Mouse (Mus musculus): ENCODE measurements around the gene Peli2. TPM values are rescaled to one million over a fixed set of nuclear protein-coding genes. Genes with fewer than 3 reads are reported as not detected.

Gene Peli2
- polyA plus RNA-seq, 1 experiment from 2014 or later = 4.0 TPM

- no peak for ATAC-seq (replicated peaks; ENCODE audit: insufficient number of reproducible peaks, low FRiP score, low TSS enrichment)
- Histone ChIP-seq H3K27ac (ENCODE audit: low read depth, low read length) (no peak overlapping the region), H3K4me2 (no peak overlapping the region), H3K4me1 (ENCODE audit: control insufficient read depth, insufficient read depth, low read length) (peaks cover 3% of the 10 kb centered on the region), H3K4me3 (ENCODE audit: low read depth, low read length) (no peak overlapping the region), H3K36me3 (ENCODE audit: control insufficient read depth, insufficient read depth, low read length) (no peaks in the 10 kb centered on the region), H3K9ac (ENCODE audit: low read depth, low read length) (no peak overlapping the region), H3K27me3 (ENCODE audit: control insufficient read depth, insufficient read depth, low read length) (peaks cover 3% of the 10 kb centered on the region; the same call in 1 of the 2 replicates), H3K9me3 (replicated peaks; ENCODE audit: control insufficient read depth, low read length) (no peaks in the 10 kb centered on the region)
- 91% methylated on average over 11 of the region's 11 CpGs for WGBS (ENCODE audit: insufficient replicate concordance)
These were observed 92.2 kb downstream of the Peli2 start for GRCm38 (mm10) chr14:48212839-48213238.

- no peak overlapping the region for H3K9ac ChIP-seq (ENCODE audit: low read depth, low read length)
- peaks cover 3% of the 10 kb centered on the region; the same call in 1 of the 2 replicates for H3K27me3 ChIP-seq (ENCODE audit: control insufficient read depth, insufficient read depth, low read length)
- H3K4me1 ChIP-seq (ENCODE audit: control insufficient read depth, insufficient read depth, low read length) = no peaks in the 10 kb centered on the region
- no peaks in the 10 kb centered on the region for H3K36me3 ChIP-seq (ENCODE audit: control insufficient read depth, insufficient read depth, low read length)
- no peak for ATAC-seq (replicated peaks; ENCODE audit: insufficient number of reproducible peaks, low FRiP score, low TSS enrichment)
- H3K27ac ChIP-seq (ENCODE audit: low read depth, low read length) = no peak overlapping the region
- 85% methylated on average over 15 of the region's 15 CpGs for WGBS (ENCODE audit: insufficient replicate concordance)
- no peak overlapping the region for H3K4me3 ChIP-seq (ENCODE audit: low read depth, low read length)
- H3K9me3 ChIP-seq (replicated peaks; ENCODE audit: control insufficient read depth, low read length) = no peaks in the 10 kb centered on the region
- H3K4me2 ChIP-seq = no peak overlapping the region
These were observed 93.0 kb downstream of the Peli2 start for GRCm38 (mm10) chr14:48213593-48213992.

GRCm38 (mm10) chr14:48222051-48222450 lies 101.4 kb downstream of the Peli2 start:
- 87% methylated on average over 9 of the region's 9 CpGs for WGBS (ENCODE audit: insufficient replicate concordance)
- Histone ChIP-seq H3K9ac (ENCODE audit: low read depth, low read length) (no peak overlapping the region), H3K27ac (ENCODE audit: low read depth, low read length) (no peak overlapping the region), H3K9me3 (replicated peaks; ENCODE audit: control insufficient read depth, low read length) (no peaks in the 10 kb centered on the region), H3K4me2 (no peak overlapping the region), H3K27me3 (ENCODE audit: control insufficient read depth, insufficient read depth, low read length) (no peaks in the 10 kb centered on the region), H3K4me3 (ENCODE audit: low read depth, low read length) (no peak overlapping the region), H3K4me1 (ENCODE audit: control insufficient read depth, insufficient read depth, low read length) (peaks cover 4% of the 10 kb centered on the region), H3K36me3 (ENCODE audit: control insufficient read depth, insufficient read depth, low read length) (no peaks in the 10 kb centered on the region)
- no peak for ATAC-seq (replicated peaks; ENCODE audit: insufficient number of reproducible peaks, low FRiP score, low TSS enrichment)

DNA sequence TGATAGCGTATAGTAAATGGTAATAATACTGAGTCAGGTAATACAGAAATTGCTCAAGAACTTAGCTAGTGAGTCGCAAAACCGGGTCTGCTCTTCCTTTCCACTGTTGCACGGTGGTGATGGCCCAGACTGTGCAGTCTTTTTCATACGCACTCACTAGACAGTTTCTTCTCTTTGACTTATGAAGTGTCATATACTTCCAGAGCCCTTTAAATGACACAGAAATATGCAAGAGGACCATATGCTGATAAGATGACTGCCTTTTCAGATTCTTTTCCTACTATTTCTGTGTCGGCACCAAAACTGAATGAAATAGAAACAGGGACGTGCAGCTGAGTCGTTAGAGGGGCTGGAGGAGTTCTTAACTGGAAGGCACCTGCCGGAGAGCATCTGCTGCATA lies 102.1 kb downstream of the Peli2 start:
- H3K36me3 ChIP-seq (ENCODE audit: control insufficient read depth, insufficient read depth, low read length) = no peaks in the 10 kb centered on the region
- no peaks in the 10 kb centered on the region for H3K9me3 ChIP-seq (replicated peaks; ENCODE audit: control insufficient read depth, low read length)
- no peak for ATAC-seq (replicated peaks; ENCODE audit: insufficient number of reproducible peaks, low FRiP score, low TSS enrichment)
- H3K4me2 ChIP-seq = no peak overlapping the region
- no peaks in the 10 kb centered on the region for H3K27me3 ChIP-seq (ENCODE audit: control insufficient read depth, insufficient read depth, low read length)
- H3K27ac ChIP-seq (ENCODE audit: low read depth, low read length) = no peak overlapping the region
- 83% methylated on average over 9 of the region's 9 CpGs for WGBS (ENCODE audit: insufficient replicate concordance)
- H3K4me3 ChIP-seq (ENCODE audit: low read depth, low read length) = no peak overlapping the region
- no peak overlapping the region for H3K9ac ChIP-seq (ENCODE audit: low read depth, low read length)
- peaks cover 4% of the 10 kb centered on the region for H3K4me1 ChIP-seq (ENCODE audit: control insufficient read depth, insufficient read depth, low read length)

DNA sequence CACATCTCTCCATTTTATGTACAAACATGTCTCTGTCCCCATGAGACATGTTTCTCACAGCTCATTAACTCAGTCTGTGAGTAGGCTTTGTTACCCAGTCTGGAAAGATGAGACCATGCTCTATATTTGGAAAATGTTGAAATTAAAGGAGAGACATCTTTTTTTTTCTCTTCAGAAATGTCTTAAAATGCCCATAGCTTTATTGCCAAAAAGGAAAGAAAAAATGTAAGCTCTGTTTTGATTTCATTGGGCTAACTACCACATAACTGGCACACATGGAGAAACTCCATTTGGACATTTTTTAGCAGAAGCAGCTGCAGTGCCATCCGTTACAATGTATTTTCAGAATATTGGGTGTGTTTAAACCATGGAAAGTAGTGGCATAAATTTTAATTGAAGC lies 103.6 kb downstream of the Peli2 start:
- Histone ChIP-seq H3K36me3 (ENCODE audit: control insufficient read depth, insufficient read depth, low read length) (no peaks in the 10 kb centered on the region), H3K4me3 (ENCODE audit: low read depth, low read length) (no peak overlapping the region), H3K4me2 (no peak overlapping the region), H3K27ac (ENCODE audit: low read depth, low read length) (no peak overlapping the region), H3K27me3 (ENCODE audit: control insufficient read depth, insufficient read depth, low read length) (no peaks in the 10 kb centered on the region), H3K9me3 (replicated peaks; ENCODE audit: control insufficient read depth, low read length) (no peaks in the 10 kb centered on the region), H3K9ac (ENCODE audit: low read depth, low read length) (no peak overlapping the region), H3K4me1 (ENCODE audit: control insufficient read depth, insufficient read depth, low read length) (peaks cover 4% of the 10 kb centered on the region)
- ATAC-seq (replicated peaks; ENCODE audit: insufficient number of reproducible peaks, low FRiP score, low TSS enrichment) = no peak
- 87% methylated on average over 1 of the region's 1 CpGs for WGBS (ENCODE audit: insufficient replicate concordance)

DNA sequence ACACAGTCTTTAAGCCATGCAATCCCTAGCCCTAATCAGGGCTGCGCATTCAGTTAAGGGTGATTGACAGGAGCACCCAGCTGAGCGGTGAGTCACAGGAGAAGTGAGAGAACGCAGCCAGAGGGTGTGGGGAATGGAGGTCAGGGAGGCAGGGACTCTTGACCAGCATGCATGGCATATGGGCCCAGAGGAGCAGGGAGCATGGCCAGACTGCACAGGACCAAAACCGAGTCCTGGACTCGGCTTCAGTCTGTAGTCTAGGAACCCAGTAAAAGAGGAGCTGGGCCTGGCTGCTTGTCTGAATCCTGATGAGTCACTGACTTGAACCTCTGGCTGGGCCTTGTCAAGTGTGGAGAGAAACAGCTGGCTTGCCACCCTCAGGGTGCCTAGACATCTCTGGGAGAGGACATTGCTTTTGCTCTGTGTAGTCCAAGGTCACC lies 104.3 kb downstream of the Peli2 start:
- WGBS (ENCODE audit: insufficient replicate concordance) = 30% methylated on average over 5 of the region's 5 CpGs
- Histone ChIP-seq H3K27me3 (ENCODE audit: control insufficient read depth, insufficient read depth, low read length) (no peaks in the 10 kb centered on the region), H3K9ac (ENCODE audit: low read depth, low read length) (no peak overlapping the region), H3K4me2 (no peak overlapping the region), H3K4me1 (ENCODE audit: control insufficient read depth, insufficient read depth, low read length) (peaks cover 4% of the 10 kb centered on the region), H3K9me3 (replicated peaks; ENCODE audit: control insufficient read depth, low read length) (no peaks in the 10 kb centered on the region), H3K4me3 (ENCODE audit: low read depth, low read length) (no peak overlapping the region), H3K27ac (ENCODE audit: low read depth, low read length) (no peak overlapping the region), H3K36me3 (ENCODE audit: control insufficient read depth, insufficient read depth, low read length) (no peaks in the 10 kb centered on the region)
- ATAC-seq (replicated peaks; ENCODE audit: insufficient number of reproducible peaks, low FRiP score, low TSS enrichment) = no peak

DNA sequence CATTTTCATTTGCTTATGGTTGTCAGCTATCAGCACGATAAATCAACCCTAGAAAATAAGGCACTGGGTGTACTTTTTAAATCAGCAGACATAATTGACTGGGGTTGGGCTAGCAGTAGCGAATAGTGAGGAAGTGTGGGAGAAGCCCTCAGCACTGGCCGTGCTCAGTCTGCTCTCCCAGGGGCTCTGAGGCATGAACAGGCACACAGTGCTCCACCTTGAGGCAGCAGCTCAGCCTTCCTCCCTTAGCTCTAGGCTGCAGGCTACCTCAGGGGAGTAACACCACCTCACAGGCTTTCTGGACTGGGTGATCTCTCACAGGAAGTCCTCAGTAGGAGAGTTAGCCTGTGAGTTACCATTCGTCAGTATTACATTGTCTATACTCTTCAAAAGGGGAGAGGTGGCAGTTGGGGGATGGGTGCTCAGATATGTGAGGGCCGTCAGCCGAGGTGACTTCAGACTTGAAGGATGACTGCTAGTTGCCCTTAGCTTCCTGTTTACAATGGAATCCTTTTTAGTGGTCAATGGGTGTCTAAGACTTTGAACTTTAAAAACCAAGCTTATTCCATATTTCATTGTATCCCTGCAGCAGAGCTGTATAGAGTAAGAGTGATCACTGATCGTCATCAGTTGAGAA lies 105.3 kb downstream of the Peli2 start:
- Histone ChIP-seq H3K9ac (ENCODE audit: low read depth, low read length) (no peak overlapping the region), H3K9me3 (replicated peaks; ENCODE audit: control insufficient read depth, low read length) (no peaks in the 10 kb centered on the region), H3K4me2 (no peak overlapping the region), H3K4me3 (ENCODE audit: low read depth, low read length) (no peak overlapping the region), H3K27ac (ENCODE audit: low read depth, low read length) (no peak overlapping the region), H3K27me3 (ENCODE audit: control insufficient read depth, insufficient read depth, low read length) (no peaks in the 10 kb centered on the region), H3K36me3 (ENCODE audit: control insufficient read depth, insufficient read depth, low read length) (no peaks in the 10 kb centered on the region), H3K4me1 (ENCODE audit: control insufficient read depth, insufficient read depth, low read length) (peaks cover 4% of the 10 kb centered on the region)
- 53% methylated on average over 7 of the region's 7 CpGs for WGBS (ENCODE audit: insufficient replicate concordance)
- ATAC-seq (replicated peaks; ENCODE audit: insufficient number of reproducible peaks, low FRiP score, low TSS enrichment) = no peak

DNA sequence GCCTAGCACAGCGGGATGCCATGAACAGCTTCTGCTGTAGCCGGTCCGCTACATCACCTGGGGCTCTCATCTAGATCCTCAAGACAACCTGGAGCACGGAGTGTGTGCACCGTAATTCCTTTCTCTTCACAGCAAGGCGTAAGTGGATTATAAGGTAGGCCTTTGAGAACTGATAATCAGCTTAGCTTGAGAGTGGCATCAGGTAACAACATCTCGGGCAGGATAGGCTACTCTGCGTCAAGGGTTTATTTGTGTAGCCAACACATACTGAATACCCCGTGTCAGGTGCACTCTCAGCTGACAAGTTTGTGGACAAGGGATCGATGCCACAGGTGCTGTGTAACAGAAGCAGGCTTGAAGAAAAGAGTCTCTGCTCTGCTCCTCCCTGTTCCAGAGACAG lies 106.1 kb downstream of the Peli2 start:
- H3K4me1 ChIP-seq (ENCODE audit: control insufficient read depth, insufficient read depth, low read length) = peaks cover 4% of the 10 kb centered on the region
- WGBS (ENCODE audit: insufficient replicate concordance) = 74% methylated on average over 10 of the region's 10 CpGs

More for the DNA sequence above, 106.1 kb downstream of the Peli2 start:
- H3K9ac ChIP-seq (ENCODE audit: low read depth, low read length) = no peak overlapping the region
- no peaks in the 10 kb centered on the region for H3K27me3 ChIP-seq (ENCODE audit: control insufficient read depth, insufficient read depth, low read length)
- no peak overlapping the region for H3K4me2 ChIP-seq
- no peak overlapping the region for H3K4me3 ChIP-seq (ENCODE audit: low read depth, low read length)
- no peak for ATAC-seq (replicated peaks; ENCODE audit: insufficient number of reproducible peaks, low FRiP score, low TSS enrichment)
- no peaks in the 10 kb centered on the region for H3K36me3 ChIP-seq (ENCODE audit: control insufficient read depth, insufficient read depth, low read length)
- H3K9me3 ChIP-seq (replicated peaks; ENCODE audit: control insufficient read depth, low read length) = no peaks in the 10 kb centered on the region
- no peak overlapping the region for H3K27ac ChIP-seq (ENCODE audit: low read depth, low read length)
